In genomic region chr11:120647047-120647830, GRCm38 (mm10) we compare ENCODE assay signal across 9 mouse cellular contexts. TPM values are rescaled to one million over a fixed set of nuclear protein-coding genes. Genes with fewer than 3 reads are reported as not detected.
DNase-seq lines count a peak whose midpoint lies in the region; ATAC-seq and TF ChIP-seq lines count a peak whose summit lies in the region.
"Had no signal": no experiment of that assay in that cellular context is flagged by ENCODE, and none has a peak within 500 bp of the region (broad histone marks: within the 10 kb centered on the region; RNA-seq: fewer than 3 reads in every experiment).

No protein-coding gene starts in this region.

- H3K27ac ChIP-seq in heart, embryonic 13.5 days (replicated peaks), result peak overlapping the region; percentile 92
- no peak overlapping the region for H3K27ac ChIP-seq in spleen, adult 2 months (ENCODE audit: insufficient read depth, low read length)
- no peak overlapping the region for H3K27ac ChIP-seq in limb, embryonic 12.5 days

- peak overlapping the region; percentile 74 for H3K4me2 ChIP-seq in heart, embryonic 13.5 days
- H3K4me2 ChIP-seq in limb, embryonic 12.5 days, result peak overlapping the region; percentile 48

- H3K4me3 ChIP-seq in heart, embryonic 13.5 days, result peak overlapping the region; percentile 60
- H3K4me3 ChIP-seq in spleen, adult 2 months (ENCODE audit: extremely low read depth, insufficient read depth, insufficient read length), result peak overlapping the region; percentile 38
- 0 out of 2 replicates have a peak overlapping the region, but pooled peaks have one; percentile 10 for H3K4me3 ChIP-seq in limb, embryonic 12.5 days (replicated peaks)

- H3K27me3 ChIP-seq in heart, embryonic 13.5 days (replicated peaks), result peaks cover 26% of the 10 kb centered on the region
- H3K27me3 ChIP-seq in spleen, adult 2 months (ENCODE audit: control insufficient read depth, insufficient read depth, low read length), result no peaks in the 10 kb centered on the region
- peaks cover 15% of the 10 kb centered on the region for H3K27me3 ChIP-seq in limb, embryonic 12.5 days

- H3K9ac ChIP-seq in heart, embryonic 13.5 days, result peak overlapping the region; percentile 86
- H3K9ac ChIP-seq in limb, embryonic 12.5 days (replicated peaks), result no peak overlapping the region

- no peaks in the 10 kb centered on the region for H3K9me3 ChIP-seq in heart, embryonic 13.5 days
- no peaks in the 10 kb centered on the region for H3K9me3 ChIP-seq in limb, embryonic 12.5 days

- no peaks in the 10 kb centered on the region for H3K36me3 ChIP-seq in heart, embryonic 13.5 days
- no peaks in the 10 kb centered on the region for H3K36me3 ChIP-seq in spleen, adult 2 months (ENCODE audit: control insufficient read depth, insufficient read depth, low read length)
- H3K36me3 ChIP-seq in limb, embryonic 12.5 days, result no peaks in the 10 kb centered on the region

- no peak for TF ChIP-seq POLR2A in spleen, adult 2 months (IDR thresholded peaks at IDR 0.05; ENCODE audit: low read depth, low read length)

- no peak for TF ChIP-seq CTCF in spleen, adult 2 months (IDR thresholded peaks at IDR 0.05; ENCODE audit: extremely low read depth, insufficient read depth, insufficient read length, insufficient replicate concordance)

- 62% methylated on average over 35 of the region's 35 CpGs for WGBS in heart, embryonic 13.5 days
- 85% methylated on average over 35 of the region's 35 CpGs for WGBS in spleen, adult 2 months
- 78% methylated on average over 35 of the region's 35 CpGs for WGBS in limb, embryonic 12.5 days

- H3K4me1 ChIP-seq in heart, embryonic 13.5 days, result peaks cover 29% of the 10 kb centered on the region
- H3K4me1 ChIP-seq in spleen, adult 2 months (ENCODE audit: control insufficient read depth, insufficient read depth, insufficient read length), result peaks cover 12% of the 10 kb centered on the region
- peaks cover 21% of the 10 kb centered on the region for H3K4me1 ChIP-seq in limb, embryonic 12.5 days (replicated peaks)

- DNase-seq in heart, adult 9 months (ENCODE audit: low spot score in 2 of 2), result no peak
- DNase-seq in spleen, adult 2 months (ENCODE audit: low read depth in 1 of 2, low spot score in 2 of 2), result no peak
- DNase-seq in spleen, adult 18-20 months, result no peak
- peak; percentile 37 for DNase-seq in testis, postnatal 10 days (ENCODE audit: low spot score)
- DNase-seq in embryo, embryonic 9.5 days (ENCODE audit: extremely low spot score), result no peak
- no peak for DNase-seq in retina, postnatal 1 day
- DNase-seq: kidney, adult 8-10 months had no signal

- ATAC-seq in heart, embryonic 13.5 days (ENCODE audit: extremely low read depth, insufficient number of reproducible peaks, low FRiP score, low TSS enrichment), result no peak
- ATAC-seq in limb, embryonic 12.5 days (ENCODE audit: insufficient number of reproducible peaks, insufficient read depth, low FRiP score, low TSS enrichment, low read depth), result no peak

RNA-seq across cellular contexts. Expression of gene Myadml2, which starts 0.7 kb away (rescaled TPM):
- 13.0 and 13.9 TPM in 2 replicates for polyA plus RNA-seq in heart, embryonic 13.5 days (2015; fragmentation: Nextera tagmentation; extraction: Ambion mirVana)
- polyA plus RNA-seq in spleen, adult 2 months (2012; rRNA removed), result 0.83 and 1.5 TPM in 2 replicates
- polyA plus RNA-seq in limb, embryonic 12.5 days (2016; fragmentation: Nextera tagmentation; extraction: Ambion mirVana), result 0.36 and 0.68 TPM in 2 replicates

RNA-seq across cellular contexts. Expression of gene Pycr1, which starts 3.7 kb away (rescaled TPM):
- polyA plus RNA-seq in heart, embryonic 13.5 days (2015; fragmentation: Nextera tagmentation; extraction: Ambion mirVana), result 22.2 and 23.5 TPM in 2 replicates
- 7.5 and 8.7 TPM in 2 replicates for polyA plus RNA-seq in spleen, adult 2 months (2012; rRNA removed)
- 29.9 and 34.3 TPM in 2 replicates for polyA plus RNA-seq in limb, embryonic 12.5 days (2016; fragmentation: Nextera tagmentation; extraction: Ambion mirVana)

RNA-seq across cellular contexts. Expression of gene Notum, which starts 13.7 kb away (rescaled TPM):
- 2.3 and 2.7 TPM in 2 replicates for polyA plus RNA-seq in heart, embryonic 13.5 days (2015; fragmentation: Nextera tagmentation; extraction: Ambion mirVana)
- polyA plus RNA-seq in spleen, adult 2 months (2012; rRNA removed), result 0.08 and 0.38 TPM in 2 replicates
- polyA plus RNA-seq in limb, embryonic 12.5 days (2016; fragmentation: Nextera tagmentation; extraction: Ambion mirVana), result 8.8 and 12.6 TPM in 2 replicates

RNA-seq across cellular contexts. Expression of gene Mafg, which starts 13.8 kb away (rescaled TPM):
- polyA plus RNA-seq in heart, embryonic 13.5 days (2015; fragmentation: Nextera tagmentation; extraction: Ambion mirVana), result 18.1 and 19.9 TPM in 2 replicates
- polyA plus RNA-seq in spleen, adult 2 months (2012; rRNA removed), result 29.9 and 31.3 TPM in 2 replicates
- polyA plus RNA-seq in limb, embryonic 12.5 days (2016; fragmentation: Nextera tagmentation; extraction: Ambion mirVana), result 28.8 and 29.9 TPM in 2 replicates

RNA-seq across cellular contexts. Expression of gene Sirt7, which starts 22.2 kb away (rescaled TPM):
- 17.7 and 20.4 TPM in 2 replicates for polyA plus RNA-seq in heart, embryonic 13.5 days (2015; fragmentation: Nextera tagmentation; extraction: Ambion mirVana)
- 119 and 139 TPM in 2 replicates for polyA plus RNA-seq in spleen, adult 2 months (2012; rRNA removed)
- 29.5 and 29.9 TPM in 2 replicates for polyA plus RNA-seq in limb, embryonic 12.5 days (2016; fragmentation: Nextera tagmentation; extraction: Ambion mirVana)

Comparison
In these comparisons a context has a peak if more than half of its experiments do, and no peak if none do; other contexts are left out.
1. H3K4me3 ChIP-seq: peak in every context shown above with its lines; median percentile 60 in heart, embryonic 13.5 days; 38 in spleen, adult 2 months; 10 in limb, embryonic 12.5 days.